Mouse (Mus musculus) midbrain, postnatal 0 days (tissue): ENCODE measurements around the gene Ccdc115. TPM values are rescaled to one million over a fixed set of nuclear protein-coding genes. Genes with fewer than 3 reads are reported as not detected.

Experiments
- ATAC-seq: fragments of 200-750 bp; cut with Nextera tagmentation; 2 replicates; pipeline ENCODE4 v1.8.0; 2017; ENCODE audit warnings: moderate number of reproducible peaks, mild to moderate bottlenecking, moderate TSS enrichment, moderate library complexity; ENCODE audit not compliant: low FRiP score
- DNase-seq: peaks from one replicate; pipeline ENCODE4 v3.0.0-alpha.2; 2015; ENCODE audit warnings: low spot score
- H3K27ac ChIP-seq: fragments of 300-500 bp; sonication (generic); 2 replicates; pipeline ENCODE4 v1.5.1; 2014; ENCODE audit warnings: low read depth, mild to moderate bottlenecking, low read length, mixed read lengths
- H3K27me3 ChIP-seq: fragments of 300-500 bp; sonication (generic); 2 replicates; pipeline ENCODE4 v1.6.1; 2014; ENCODE audit warnings: low read length, control low read depth, mixed read lengths; ENCODE audit not compliant: insufficient read depth
- H3K36me3 ChIP-seq: fragments of 300-500 bp; sonication (generic); 2 replicates; pipeline ENCODE4 v1.6.1; 2014; ENCODE audit warnings: low read length, control low read depth, mixed read lengths; ENCODE audit not compliant: insufficient read depth
- H3K4me1 ChIP-seq: fragments of 300-500 bp; sonication (generic); 2 replicates; pipeline ENCODE4 v1.6.1; 2014; ENCODE audit warnings: mild to moderate bottlenecking, control low read depth, antibody characterized with exemption, low read length, mixed read lengths; ENCODE audit not compliant: insufficient read depth
- H3K4me2 ChIP-seq: fragments of 300-500 bp; sonication (generic); 2 replicates; pipeline ENCODE4 v1.6.1; 2014; ENCODE audit warnings: low read depth, mild to moderate bottlenecking, low read length, mixed read lengths; ENCODE audit not compliant: poor library complexity, severe bottlenecking
- H3K4me3 ChIP-seq: fragments of 300-500 bp; sonication (generic); 2 replicates; pipeline ENCODE4 v1.5.1; 2014; ENCODE audit warnings: low read depth, mild to moderate bottlenecking, low read length, moderate library complexity
- H3K9ac ChIP-seq: fragments of 300-500 bp; sonication (generic); replicated peaks from 2 replicates; pipeline ENCODE4 v1.6.1; 2014; ENCODE audit warnings: mild to moderate bottlenecking, low read length, moderate library complexity, mixed read lengths; ENCODE audit not compliant: poor library complexity, severe bottlenecking
- H3K9me3 ChIP-seq: fragments of 300-500 bp; sonication (generic); 2 replicates; pipeline ENCODE4 v1.6.1; 2016; ENCODE audit warnings: low read length, control low read depth
- CTCF ChIP-seq: IDR thresholded peaks from 2 replicates; pipeline ENCODE4 v1.5.1; 2016; ENCODE audit warnings: antibody characterized with exemption, mild to moderate bottlenecking
- WGBS: fragments of 180-500 bp; shearing (Covaris S2); extraction: QIAGEN DNeasy Blood & Tissue Kit; methylation state at CpG from one replicate; pipeline ENCODE4 v1.1.7; 2014; 5-methylcytosine and 5-hydroxymethylcytosine counted together
- polyA plus RNA-seq: library from polyadenylated mRNA; unstranded; fragments of >200 nt; fragmentation: Nextera tagmentation; extraction: Ambion mirVana; gene quantifications from 2 replicates; pipeline ENCODE4 v1.2.1, GENCODE M21; 2015
- total RNA-seq: library from RNA; depleted of rRNA; stranded (reverse); fragments of >200 nt; gene quantifications from 2 replicates; pipeline ENCODE4 v1.2.3, GENCODE M21; 2014

The Ccdc115 gene
- total and polyA plus RNA-seq, 2 experiments from 2014 or later = 41.1 to 57.5 TPM

DNA sequence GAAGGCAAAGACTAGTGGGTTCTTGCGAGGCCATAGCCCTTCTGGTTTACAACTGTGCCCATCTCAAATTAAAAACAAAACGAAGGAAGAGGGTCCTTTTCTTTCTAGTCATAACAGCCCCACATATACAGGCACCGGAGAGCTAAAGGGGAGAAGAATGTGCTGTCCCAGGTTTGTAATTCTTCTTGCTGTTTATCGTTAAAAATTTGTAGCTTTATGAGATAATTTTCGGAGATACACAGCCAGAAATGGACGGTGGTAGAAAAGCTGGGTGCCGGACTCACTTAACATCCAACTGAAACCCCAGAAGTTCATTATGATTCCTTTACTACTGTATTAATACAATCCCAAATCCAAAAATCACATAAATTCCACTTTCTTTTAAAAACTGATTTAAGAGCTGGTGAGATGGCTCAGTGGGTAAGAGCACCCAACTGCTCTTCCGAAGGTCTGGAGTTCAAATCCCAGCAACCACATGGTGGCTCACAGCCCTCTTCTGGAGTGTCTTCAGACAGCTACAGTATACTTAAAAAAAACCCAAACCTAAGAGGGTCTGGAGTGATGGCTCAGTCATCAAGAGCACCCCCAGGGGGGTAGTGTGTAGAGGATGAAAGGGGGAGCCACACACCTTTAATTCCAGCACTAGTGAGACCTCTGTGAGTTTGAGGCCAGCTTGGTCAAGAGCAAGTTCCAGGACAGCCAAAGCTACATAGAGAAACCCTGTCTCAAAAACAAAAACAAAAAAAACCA is 3.9 kb downstream of the Ccdc115 start:
- H3K9ac ChIP-seq = peak overlapping the region; percentile 61
- H3K4me1 ChIP-seq = 0 out of 2 replicates have a peak, but pooled peaks cover 8% of the 10 kb centered on the region
- H3K27me3 ChIP-seq = no peaks in the 10 kb centered on the region
- 0 out of 2 replicates have a peak, but pooled peaks cover 8% of the 10 kb centered on the region for H3K9me3 ChIP-seq
- ATAC-seq = no peak
- peak overlapping the region; percentile 71 for H3K27ac ChIP-seq
- no peak for TF ChIP-seq CTCF
- peak overlapping the region; percentile 80 for H3K4me2 ChIP-seq
- 32% methylated on average over 8 of the region's 8 CpGs for WGBS
- H3K36me3 ChIP-seq = peaks cover 3% of the 10 kb centered on the region; the same call in 1 of the 2 replicates
- DNase-seq = peak; percentile 24
- H3K4me3 ChIP-seq = peak overlapping the region; percentile 49

DNA sequence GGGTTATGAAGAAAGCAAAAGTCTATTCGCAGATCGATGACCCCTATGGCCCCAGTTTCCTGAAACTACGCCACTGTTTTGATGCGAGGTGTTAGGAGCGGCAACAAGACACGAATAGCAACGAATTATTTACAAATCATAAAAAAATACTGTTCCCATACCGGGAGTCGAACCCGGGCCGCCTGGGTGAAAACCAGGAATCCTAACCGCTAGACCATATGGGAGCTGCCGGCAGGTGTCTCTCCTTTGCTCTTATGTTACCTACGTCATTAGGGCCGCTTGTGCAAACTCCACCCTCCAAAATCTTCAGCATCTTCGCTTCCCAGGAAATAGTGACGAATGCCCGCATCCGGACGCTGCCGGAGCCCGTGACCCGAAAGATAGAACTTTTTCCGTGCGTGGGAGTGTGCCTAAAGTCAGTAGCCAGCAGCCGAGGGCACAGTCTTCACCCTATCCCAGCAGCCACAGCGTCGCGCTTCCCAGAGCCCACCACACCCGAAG is 4.8 kb downstream of the Ccdc115 start:
- WGBS = under 1% methylated on average over 30 of the region's 30 CpGs

GRCm38 (mm10) chr1:34433891-34434521 is 5.5 kb downstream of the Ccdc115 start:
- WGBS = 7% methylated on average over 19 of the region's 19 CpGs
- H3K4me3 ChIP-seq = peak overlapping the region; percentile 49
- 0 out of 2 replicates have a peak, but pooled peaks cover 8% of the 10 kb centered on the region for H3K4me1 ChIP-seq
- H3K9ac ChIP-seq = peak overlapping the region; percentile 33; the same call in 1 of the 2 replicates
- no peak for TF ChIP-seq CTCF
- DNase-seq (peak; percentile 53), ATAC-seq (no peak)
- H3K4me2 ChIP-seq = peak overlapping the region; percentile 80
- peak overlapping the region; percentile 47; the same call in 1 of the 2 replicates for H3K27ac ChIP-seq
- no peaks in the 10 kb centered on the region for H3K27me3 ChIP-seq
- 0 out of 2 replicates have a peak, but pooled peaks cover 8% of the 10 kb centered on the region for H3K9me3 ChIP-seq
- peaks cover 3% of the 10 kb centered on the region; the same call in 1 of the 2 replicates for H3K36me3 ChIP-seq

More for the DNA sequence above, 4.8 kb downstream of the Ccdc115 start:
- peak; percentile 34 for TF ChIP-seq CTCF
- Histone ChIP-seq H3K27me3 (no peaks in the 10 kb centered on the region), H3K4me1 (0 out of 2 replicates have a peak, but pooled peaks cover 8% of the 10 kb centered on the region), H3K4me2 (peak overlapping the region; percentile 80), H3K9me3 (0 out of 2 replicates have a peak, but pooled peaks cover 8% of the 10 kb centered on the region), H3K36me3 (peaks cover 3% of the 10 kb centered on the region; the same call in 1 of the 2 replicates), H3K4me3 (peak overlapping the region; percentile 49), H3K9ac (peak overlapping the region; percentile 61), H3K27ac (peak overlapping the region; percentile 71)
- DNase-seq (peak; percentile 91), ATAC-seq (peak; percentile 29; the same call in 1 of the 2 replicates)

DNA sequence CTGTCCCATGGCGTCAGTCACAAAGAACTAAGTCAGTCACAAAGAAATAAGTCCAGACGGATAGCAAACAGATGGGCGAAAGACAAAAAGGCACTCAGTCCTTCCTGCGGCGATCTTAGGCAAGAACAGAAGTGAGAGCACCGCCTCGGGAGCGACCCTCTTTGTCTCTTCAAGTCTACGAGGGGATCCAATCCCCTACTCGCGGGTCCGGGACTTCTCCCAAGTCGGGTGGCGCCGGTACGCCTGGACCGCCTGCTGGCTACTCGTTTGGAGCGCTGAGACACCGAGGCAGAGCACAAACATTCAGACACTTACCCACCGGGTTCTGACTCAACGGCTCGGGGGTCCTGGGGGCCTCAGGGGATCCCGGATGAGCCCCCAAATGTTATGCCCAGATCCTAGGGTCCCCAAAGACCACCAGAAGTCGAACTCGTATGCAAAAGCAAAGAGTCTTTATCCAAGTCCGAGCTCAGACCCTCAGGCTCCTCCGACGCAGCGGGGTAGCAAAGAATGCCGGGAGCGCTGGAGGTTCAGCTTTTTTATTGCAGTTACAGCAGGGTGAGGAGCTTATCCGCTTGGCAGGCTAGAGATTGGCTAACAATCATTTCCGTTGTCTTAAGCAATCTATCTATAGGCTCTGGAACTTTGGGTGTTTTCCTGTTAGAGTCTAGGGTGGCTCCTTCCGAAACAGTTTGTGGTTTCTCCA is 6.5 kb downstream of the Ccdc115 start:
- Histone ChIP-seq H3K4me3 (peak overlapping the region; percentile 49), H3K36me3 (peaks cover 3% of the 10 kb centered on the region; the same call in 1 of the 2 replicates), H3K27ac (0 out of 2 replicates have a peak overlapping the region, but pooled peaks have one; percentile 34), H3K4me1 (0 out of 2 replicates have a peak, but pooled peaks cover 6% of the 10 kb centered on the region), H3K9me3 (0 out of 2 replicates have a peak, but pooled peaks cover 8% of the 10 kb centered on the region), H3K27me3 (no peaks in the 10 kb centered on the region), H3K4me2 (peak overlapping the region; percentile 80), H3K9ac (peak overlapping the region; percentile 44)
- ATAC-seq (no peak), DNase-seq (peak; percentile 61)
- no peak; the same call in 1 of the 2 replicates for TF ChIP-seq CTCF
- WGBS = 5% methylated on average over 35 of the region's 35 CpGs

GRCm38 (mm10) chr1:34432411-34432775 is 7.1 kb downstream of the Ccdc115 start:
- Histone ChIP-seq H3K36me3 (no peaks in the 10 kb centered on the region), H3K27me3 (no peaks in the 10 kb centered on the region), H3K4me3 (peak overlapping the region; percentile 49), H3K9ac (peak overlapping the region; percentile 44; the same call in 1 of the 2 replicates), H3K4me1 (0 out of 2 replicates have a peak, but pooled peaks cover 6% of the 10 kb centered on the region), H3K4me2 (peak overlapping the region; percentile 80), H3K27ac (no peak overlapping the region), H3K9me3 (0 out of 2 replicates have a peak, but pooled peaks cover 8% of the 10 kb centered on the region)
- no peak for ATAC-seq
- peak; percentile 16 for DNase-seq
- 24% methylated on average over 13 of the region's 13 CpGs for WGBS
- TF ChIP-seq CTCF = no peak
